Mouse (Mus musculus): ENCODE data around the gene Galnt7.
A peak's percentile ranks its signal among the peaks of the same experiment; 100 is the strongest.

Galnt7 gene

DNA sequence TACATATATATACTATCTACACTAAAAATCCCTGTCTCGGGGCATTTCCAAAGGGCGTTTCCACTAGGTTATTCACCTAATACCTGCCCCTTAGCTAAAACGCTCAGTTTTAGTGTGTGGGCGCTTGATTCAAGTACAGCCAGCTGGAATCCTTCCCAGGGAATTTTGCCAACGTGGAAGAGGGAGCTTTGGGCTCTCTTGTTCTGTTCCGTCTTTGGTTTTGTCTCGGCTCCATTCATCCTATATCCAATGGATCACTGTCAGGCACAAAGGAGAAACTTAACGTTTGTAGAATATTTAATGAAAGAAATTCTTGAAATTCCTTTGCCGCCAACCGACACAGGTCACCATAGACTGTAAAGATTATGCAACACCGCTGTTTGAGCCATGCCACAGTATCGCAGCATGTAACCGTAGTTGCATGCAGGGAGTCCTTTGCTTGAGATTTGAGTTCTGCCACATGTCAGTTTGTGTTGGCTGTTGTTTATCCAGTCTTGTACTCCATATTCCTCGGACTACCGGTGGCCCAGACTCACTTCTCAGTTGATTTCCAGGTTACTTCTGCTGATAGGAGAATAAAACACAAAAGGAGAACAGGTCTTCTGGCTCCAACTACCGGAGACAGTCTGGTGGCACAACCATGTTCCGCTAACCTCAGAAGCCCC is 153.9 kb downstream of the Galnt7 start:
- DNase-seq (ENCODE audit: low spot score in 2 of 2): no peak

DNA sequence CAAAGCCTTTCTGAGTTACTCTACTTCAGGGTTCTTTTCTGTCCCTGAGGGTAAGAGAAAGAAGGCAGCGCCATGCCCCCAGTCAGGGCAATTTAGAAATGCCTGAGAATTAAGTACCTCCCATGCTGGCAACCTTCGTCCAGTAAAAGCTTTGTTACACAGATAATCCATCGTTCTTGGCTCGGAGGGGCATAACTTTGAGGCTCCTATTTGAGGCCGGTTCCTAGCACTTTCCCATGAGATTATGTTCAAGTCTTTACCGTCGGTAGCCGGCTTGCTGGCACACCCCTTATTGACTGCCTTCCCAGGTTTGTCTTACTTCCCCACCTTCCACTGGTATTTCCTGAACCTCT is 154.4 kb downstream of the Galnt7 start:
- no peak for DNase-seq (ENCODE audit: low spot score in 2 of 2)

DNA sequence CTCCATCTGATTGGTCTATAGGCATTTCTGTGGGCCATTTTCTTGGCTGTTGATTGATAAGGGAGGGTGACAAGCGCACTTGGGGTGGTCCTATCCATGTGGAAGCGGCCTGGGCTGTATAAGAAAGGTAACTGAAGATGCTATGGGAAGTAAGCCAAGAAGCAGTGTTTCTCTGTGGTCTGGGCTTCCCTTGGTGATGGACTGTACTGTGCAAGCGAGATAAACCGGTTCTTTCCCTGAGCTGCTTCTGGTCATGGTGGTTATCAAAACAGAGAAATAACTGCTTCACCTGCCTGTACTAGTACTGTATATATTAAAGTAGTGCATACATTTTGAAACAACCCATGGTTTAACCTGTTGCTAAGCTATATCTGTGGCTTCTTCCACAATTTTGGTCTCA is 161.0 kb downstream of the Galnt7 start:
- no peak for DNase-seq (ENCODE audit: low spot score in 2 of 2)

DNA sequence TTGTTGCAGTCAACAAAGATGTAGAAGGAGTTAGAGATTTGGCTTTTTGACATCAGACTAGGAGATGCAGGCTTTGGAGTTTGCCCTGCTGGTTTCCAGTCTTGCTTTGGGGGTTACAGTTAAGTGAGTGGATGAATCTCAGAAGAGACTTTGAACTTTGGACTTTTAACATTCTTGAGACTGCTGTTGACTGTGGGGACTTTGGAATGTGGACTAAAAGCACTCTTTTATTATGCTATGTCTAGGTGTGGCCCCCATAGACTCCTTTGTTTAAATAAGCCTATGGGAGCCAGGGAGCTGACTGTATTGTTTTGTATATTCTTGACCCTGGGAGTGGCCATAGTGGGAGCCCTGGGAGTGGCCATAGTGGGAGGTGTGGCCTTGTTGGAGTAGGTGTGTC is 162.9 kb downstream of the Galnt7 start:
- no peak for DNase-seq (ENCODE audit: low spot score in 2 of 2)

DNA sequence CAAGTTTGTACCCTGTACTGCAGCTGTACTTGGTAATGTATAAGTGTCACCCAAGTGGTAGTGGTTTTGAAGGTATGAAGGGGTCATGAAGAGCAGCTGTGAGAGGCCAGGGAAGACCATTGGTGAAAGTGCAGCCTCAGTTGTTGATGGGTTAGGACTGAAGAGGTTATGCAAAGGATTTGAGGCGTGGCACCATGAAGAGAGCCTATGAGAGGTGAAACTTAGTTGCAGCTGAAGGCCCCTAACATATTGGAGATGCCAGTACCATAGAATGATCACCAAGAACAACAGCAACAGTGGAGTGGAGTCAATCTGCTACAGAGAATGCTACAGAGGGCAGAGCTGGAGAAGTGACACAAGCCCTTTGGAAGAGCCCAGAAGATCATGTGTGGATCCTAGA is 163.5 kb downstream of the Galnt7 start:
- no peak for DNase-seq (ENCODE audit: low spot score in 2 of 2)

DNA sequence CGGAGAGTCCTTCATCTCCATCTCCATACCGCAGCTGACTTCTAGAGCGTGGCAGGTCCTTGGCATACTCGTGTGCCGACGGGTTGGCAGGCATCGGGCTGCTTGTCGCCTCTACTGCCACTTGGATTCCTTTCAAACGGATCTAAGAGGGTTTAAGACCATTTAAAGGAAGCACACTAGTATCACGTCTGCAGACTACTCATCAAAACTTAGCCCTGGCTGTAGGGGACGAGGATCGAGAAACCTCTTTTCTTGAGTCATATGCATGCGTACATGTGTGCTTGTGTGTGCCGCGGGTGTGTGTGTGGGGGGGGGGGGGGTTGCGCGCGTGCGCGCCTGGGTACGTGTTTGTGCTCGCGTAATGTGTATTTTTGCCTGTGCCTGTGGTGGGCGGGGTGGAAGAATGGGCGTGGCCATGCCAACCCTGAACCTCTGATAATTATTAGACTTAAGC is 164.5 kb downstream of the Galnt7 start:
- peak in 1 of 2 experiments; percentile 19 for DNase-seq (ENCODE audit: low spot score in 2 of 2)

DNA sequence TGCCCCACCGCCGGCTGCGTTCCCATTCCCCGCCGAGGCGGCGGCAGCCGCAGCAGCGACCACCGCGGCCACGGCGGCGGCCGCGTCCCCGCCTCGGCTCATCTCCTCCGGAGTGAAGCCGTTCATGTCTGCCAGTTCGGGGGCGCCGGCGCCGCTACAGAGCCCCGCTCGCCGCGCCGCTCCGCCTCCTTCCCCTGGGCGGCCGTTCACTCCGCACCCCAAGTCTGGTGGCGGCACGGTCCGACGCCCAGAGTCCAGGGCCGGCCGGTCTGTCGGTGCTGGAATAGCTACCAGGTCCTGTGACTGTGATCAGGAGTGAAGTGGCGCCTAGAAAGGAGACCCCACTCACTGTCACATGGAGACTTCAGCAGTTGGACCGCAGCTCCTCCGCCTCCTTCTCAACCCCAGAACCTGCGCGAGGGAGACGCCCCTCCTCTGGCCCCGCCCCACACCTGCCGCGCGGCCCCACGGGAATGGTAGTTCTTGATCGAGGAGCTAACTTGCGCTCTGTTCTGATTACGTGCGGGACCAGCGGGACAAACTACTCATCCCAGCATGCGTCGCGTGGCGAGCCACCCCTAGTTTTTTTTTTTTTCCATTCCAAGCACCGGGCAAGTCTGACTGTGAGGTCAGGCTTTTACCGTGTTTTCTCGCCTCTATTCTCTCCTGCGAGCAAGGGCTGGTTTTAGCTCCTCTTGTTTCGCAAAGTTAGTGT is 165.2 kb downstream of the Galnt7 start, which contains the start of gene Sap30:
TSS of gene Sap30 (minus strand) at position 420 of the 715 bp plus-strand sequence.
- peak; percentile 92 to 95 for DNase-seq (ENCODE audit: low spot score in 2 of 2)

DNA sequence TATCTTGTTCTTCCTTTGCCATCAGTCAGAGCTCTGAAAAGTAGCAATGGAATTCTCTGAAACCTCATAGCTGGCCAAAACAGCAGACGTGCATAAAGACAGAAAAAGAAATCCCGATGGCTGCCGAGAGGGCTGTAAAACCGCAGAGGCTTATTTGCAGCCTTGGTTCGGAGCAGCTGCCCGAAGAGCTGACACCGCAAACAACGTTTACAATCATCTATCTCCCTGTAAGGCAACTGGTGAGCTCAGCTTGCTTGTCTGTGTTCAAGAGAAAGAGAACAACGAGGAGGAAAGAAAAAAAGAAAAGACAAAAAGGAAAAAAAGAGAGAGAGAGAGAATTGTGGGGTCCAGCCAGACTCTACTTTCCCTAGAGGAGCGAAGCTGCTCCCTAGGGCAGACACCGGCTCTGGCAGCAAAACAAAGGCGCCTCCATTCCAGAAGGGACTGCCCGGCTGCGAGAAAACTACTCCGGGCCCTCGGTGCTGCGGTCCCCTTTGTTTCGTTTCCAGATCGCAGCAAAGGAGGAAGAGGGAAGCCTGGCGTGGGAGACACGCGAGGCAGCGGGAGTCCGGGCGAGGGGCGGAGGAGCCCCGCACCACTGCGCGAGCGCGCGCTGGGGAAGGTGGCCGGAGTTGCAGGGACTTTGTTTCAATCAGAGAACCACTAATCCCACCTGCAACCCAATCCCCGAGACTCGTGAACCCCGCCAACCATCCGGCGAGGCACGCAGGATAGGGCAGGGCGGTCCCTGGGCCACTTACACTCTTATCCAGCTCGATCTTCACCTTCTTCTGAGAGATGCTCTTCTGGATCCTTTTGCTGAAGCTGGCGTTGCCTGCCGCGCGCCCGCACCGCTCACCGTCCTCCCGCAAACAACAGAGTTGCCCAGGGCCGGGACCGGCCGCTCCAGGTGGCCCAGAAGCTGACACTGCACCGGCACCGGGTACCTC is 166.1 kb downstream of the Galnt7 start:
- peak; percentile 31 to 44 for DNase-seq (ENCODE audit: low spot score in 2 of 2)

DNA sequence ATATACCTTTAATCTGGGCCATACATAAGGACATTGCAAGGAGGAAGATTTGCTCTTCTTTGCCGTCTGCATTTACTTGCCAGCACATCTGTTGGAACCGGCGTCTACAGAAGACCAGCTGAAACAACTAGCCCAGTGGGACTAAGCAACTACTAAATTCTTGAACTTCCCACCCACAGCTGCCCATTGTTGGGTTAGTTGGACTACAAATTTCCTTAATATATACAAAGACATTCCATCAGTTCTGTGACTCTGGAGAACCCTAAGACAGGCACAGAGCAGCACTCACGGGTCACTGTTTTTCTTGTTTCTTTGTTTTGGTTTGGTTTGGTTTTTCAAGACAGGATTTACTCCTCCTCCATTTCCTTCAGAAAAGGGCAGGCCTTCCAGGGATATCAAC is 172.2 kb downstream of the Galnt7 start:
- no peak for DNase-seq (ENCODE audit: low spot score in 2 of 2)

DNA sequence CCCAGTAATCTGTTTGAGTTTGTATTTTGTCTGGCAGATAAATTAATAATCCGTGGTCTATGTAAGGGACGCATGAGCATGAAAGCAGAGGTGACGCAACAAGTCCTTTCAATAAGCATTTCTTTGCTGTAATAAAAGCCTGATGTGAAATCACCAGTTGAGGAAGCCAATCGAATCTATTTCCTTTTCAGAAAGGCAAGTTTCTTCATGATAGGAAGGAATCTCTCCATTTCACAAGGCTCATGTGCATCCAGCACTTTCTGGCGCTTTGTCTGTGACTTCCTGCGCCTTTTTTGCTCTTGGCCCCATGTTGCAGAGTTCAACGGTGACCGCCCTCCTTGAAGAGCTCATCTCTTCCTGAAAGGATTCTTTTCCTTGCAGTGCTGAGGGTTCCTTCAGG is 173.1 kb downstream of the Galnt7 start:
- DNase-seq (ENCODE audit: low spot score in 2 of 2): no peak

DNA sequence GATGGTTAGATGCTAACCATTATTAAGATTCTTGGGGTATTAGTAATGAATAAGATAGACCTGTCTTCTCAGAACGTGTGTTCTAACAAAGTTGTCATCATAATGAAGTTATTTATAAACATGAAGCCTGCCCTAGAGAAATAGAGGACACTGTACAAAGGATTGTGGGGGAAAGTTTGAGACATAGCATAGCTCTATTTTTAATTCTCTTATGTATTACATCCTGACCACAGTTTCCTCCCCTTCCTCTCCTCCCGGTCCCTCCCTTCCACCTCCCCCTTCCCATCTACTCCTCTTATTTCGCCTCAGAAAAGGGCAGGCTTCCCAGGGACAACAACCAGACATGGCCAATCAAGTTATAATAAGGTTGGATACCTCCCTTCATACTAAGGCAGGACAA is 174.4 kb downstream of the Galnt7 start:
- DNase-seq (ENCODE audit: low spot score in 2 of 2): no peak

All from frontal cortex, postnatal 25 days (tissue).